Mouse (Mus musculus) left cerebral cortex, adult 2 months (tissue): ENCODE results near the gene Pbxip1. TPM values are rescaled to one million over a fixed set of nuclear protein-coding genes. Genes with fewer than 3 reads are reported as not detected.

Source experiments
- DNase-seq, 2 experiments: peaks; one replicate each; pipeline ENCODE4 v3.0.0; 2021 to 2022; ENCODE audit warnings: low spot score in 2 of 2, mixed read lengths in 1 of 2; ENCODE audit errors: extremely low spot score in 1 of 2
- H3K27ac ChIP-seq: fragments of 200-600 bp; 2 replicates; pipeline ENCODE4 v1.8.1; 2022
- H3K4me3 ChIP-seq: fragments of 200-600 bp; 2 replicates; pipeline ENCODE4 v1.8.1; 2022
- CTCF ChIP-seq: fragments of 200-600 bp; IDR thresholded peaks from 2 replicates; pipeline ENCODE4 v1.8.1; 2022; ENCODE audit warnings: antibody characterized with exemption, mild to moderate bottlenecking, moderate library complexity
- intact Hi-C: fragments of 180-260 bp; cut with DNase I; formaldehyde crosslinking; loops from one replicate; pipeline ENCODE4 v1.15.1; 2025
- total RNA-seq, 2 experiments: library from RNA; stranded (reverse); gene quantifications; 2 replicates each; pipeline ENCODE4 v1.2.3; 2021

Pbxip1 gene
- total RNA-seq, 2 experiments from 2014 or later: 33.8 to 34.8 TPM

GRCm38 (mm10) chr3:89448720-89449537, 12.4 kb downstream of the Pbxip1 start:
- Histone ChIP-seq H3K4me3 (no peak overlapping the region), H3K27ac (no peak overlapping the region)
- no peak for DNase-seq
- intact Hi-C loops: loop anchor here (2.0 to 5.0 kb wide), 2 partner anchors 38 to 410 kb away; no protein-coding TSS in a partner anchor
- TF ChIP-seq CTCF: no peak

GRCm38 (mm10) chr3:89449541-89449940, 13.0 kb downstream of the Pbxip1 start:
- peak; percentile 82 for TF ChIP-seq CTCF
- no peak overlapping the region for H3K4me3 ChIP-seq
- intact Hi-C loops: loop anchor here (2.0 to 5.0 kb wide), 2 partner anchors 38 to 409 kb away; no protein-coding TSS in a partner anchor
- H3K27ac ChIP-seq: no peak overlapping the region
- peak; percentile 67 to 75 for DNase-seq

- intact Hi-C loops: no loop called here
- DNase-seq: no peak
- TF ChIP-seq CTCF: no peak
- Histone ChIP-seq H3K27ac (no peak overlapping the region), H3K4me3 (no peak overlapping the region)
Observed at GRCm38 (mm10) chr3:89451916-89452315, 15.4 kb downstream of the Pbxip1 start.

- no peak for DNase-seq
- no peak for TF ChIP-seq CTCF
- intact Hi-C loops: no loop called here
- Histone ChIP-seq H3K4me3 (no peak within 1 kb of the TSS), H3K27ac (no peak within 1 kb of the TSS)
Observed at GRCm38 (mm10) chr3:89454401-89455177, 18.1 kb downstream of the Pbxip1 start, which contains the start of gene Pmvk. TSS of gene Pmvk (plus strand) at chr3:89454541.

GRCm38 (mm10) chr3:89455786-89456285, 19.3 kb downstream of the Pbxip1 start:
- Histone ChIP-seq H3K27ac (no peak overlapping the region), H3K4me3 (no peak overlapping the region)
- intact Hi-C loops: loop anchor here (2.0 kb wide), 2 partner anchors 233 to 403 kb away; no protein-coding TSS in a partner anchor
- no peak for DNase-seq
- no peak for TF ChIP-seq CTCF

GRCm38 (mm10) chr3:89456726-89457665, 20.5 kb downstream of the Pbxip1 start:
- intact Hi-C loops: loop anchor here (2.0 kb wide), 2 partner anchors 232 to 402 kb away; no protein-coding TSS in a partner anchor
- Histone ChIP-seq H3K27ac (no peak overlapping the region), H3K4me3 (no peak overlapping the region)
- peak; percentile 60 for TF ChIP-seq CTCF
- peak; percentile 40 to 65 for DNase-seq

- intact Hi-C loops: loop anchor here (2.0 kb wide), 3 partner anchors 22 to 314 kb away; partner anchors contain the start of genes Pbxip1 and Ube2q1
- no peak for TF ChIP-seq CTCF
- DNase-seq: no peak
- Histone ChIP-seq H3K27ac (peak overlapping the region; percentile 92), H3K4me3 (peak overlapping the region; percentile 84)
Observed at GRCm38 (mm10) chr3:89458372-89458964, 22.0 kb downstream of the Pbxip1 start.

GRCm38 (mm10) chr3:89458965-89459807, 22.7 kb downstream of the Pbxip1 start:
- no peak for TF ChIP-seq CTCF
- Histone ChIP-seq H3K4me3 (peak overlapping the region; percentile 84), H3K27ac (peak overlapping the region; percentile 92)
- intact Hi-C loops: loop anchor here (2.0 kb wide), 3 partner anchors 22 to 314 kb away; partner anchors contain the start of genes Pbxip1 and Ube2q1
- peak; percentile 87 to 89 for DNase-seq

GRCm38 (mm10) chr3:89468268-89468667, 31.8 kb downstream of the Pbxip1 start:
- no peak for TF ChIP-seq CTCF
- Histone ChIP-seq H3K4me3 (no peak overlapping the region), H3K27ac (no peak overlapping the region)
- intact Hi-C loops: no loop called here
- no peak for DNase-seq

- intact Hi-C loops: no loop called here
- no peak for TF ChIP-seq CTCF
Observed at GRCm38 (mm10) chr3:89472280-89472679, 35.8 kb downstream of the Pbxip1 start.

More at GRCm38 (mm10) chr3:89472280-89472679, 35.8 kb downstream of the Pbxip1 start:
- no peak for DNase-seq
- Histone ChIP-seq H3K27ac (no peak overlapping the region), H3K4me3 (no peak overlapping the region)
